Mouse (Mus musculus): ENCODE measurements around the gene Best1. TPM values are rescaled to one million over a fixed set of nuclear protein-coding genes. Genes with fewer than 3 reads are reported as not detected.
"Not testable (repeated sequence)": the region's sequence is repeated elsewhere in the genome, so short reads cannot be mapped to it uniquely, and the experiment has no call there.

Best1 gene
- total RNA-seq, 2 experiments from 2014 or later = 0.29 to 0.41 TPM

DNA sequence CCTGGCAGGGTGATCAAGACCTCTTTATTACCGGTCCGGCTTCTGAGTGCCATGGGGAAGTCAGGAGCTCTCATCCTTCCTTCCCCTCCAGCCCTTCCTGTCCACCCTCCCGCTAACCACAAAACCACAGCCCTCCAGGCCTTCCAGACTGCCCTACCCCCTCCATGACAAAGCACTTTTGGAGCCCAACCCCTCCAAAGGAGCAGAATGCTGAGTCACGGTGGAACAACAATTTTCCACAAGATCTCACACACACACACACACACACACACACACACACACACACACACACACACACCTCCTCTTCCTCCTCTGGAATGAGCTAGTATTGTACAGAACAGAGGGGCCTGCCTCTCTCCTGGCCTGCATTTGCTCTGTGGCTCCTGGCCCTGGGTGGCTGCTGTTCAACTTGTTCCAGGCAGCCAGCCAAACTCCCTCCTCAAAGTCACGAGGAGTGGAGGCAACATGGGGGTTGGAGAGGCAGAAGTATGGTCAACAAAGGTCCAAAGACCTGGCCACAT, 22.9 kb downstream of the Best1 start:
- DNase-seq = peak; percentile 81
- intact Hi-C loops (cut with DNase I; ENCODE audit: low total_unique reads) = no loop called here

DNA sequence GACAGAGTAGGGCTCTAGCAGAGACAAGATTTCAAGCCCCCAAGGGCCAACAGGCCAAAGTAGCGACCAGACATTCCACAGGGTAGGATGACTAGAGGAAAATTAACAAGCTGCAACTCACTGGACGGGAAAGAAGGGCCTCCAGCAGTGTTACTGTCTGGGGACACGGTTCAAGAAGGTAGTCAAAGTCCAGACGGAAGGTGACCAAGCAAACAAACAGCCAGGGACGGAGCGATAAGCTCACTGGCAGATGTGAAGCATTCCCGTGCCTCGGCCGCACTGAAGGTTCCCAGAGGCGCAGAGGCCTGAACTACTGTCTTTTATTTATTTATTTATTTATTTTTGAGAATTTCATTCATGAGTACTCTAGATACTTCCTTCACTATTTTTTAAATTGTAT, 24.3 kb downstream of the Best1 start:
- intact Hi-C loops (cut with DNase I; ENCODE audit: low total_unique reads) = no loop called here
- no peak for DNase-seq

DNA sequence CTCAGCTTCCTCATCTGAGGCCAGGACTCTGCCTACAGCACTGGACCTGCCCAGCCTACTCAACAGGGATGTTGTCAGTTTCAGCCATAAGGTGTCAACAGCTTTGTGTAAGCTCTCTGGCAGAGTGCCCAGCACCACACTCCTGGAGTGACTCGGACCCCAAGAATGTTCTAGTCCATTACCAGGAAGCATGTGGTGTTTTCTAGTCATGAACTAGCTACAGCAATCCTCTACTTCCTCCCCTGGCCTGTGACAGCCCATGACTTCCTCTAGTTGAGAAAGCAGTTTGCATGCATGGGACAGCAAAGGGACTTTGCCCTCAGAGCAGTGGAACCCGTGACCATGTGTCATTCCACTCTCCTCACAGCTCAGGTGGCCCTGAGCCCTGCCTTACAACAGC, 26.6 kb downstream of the Best1 start:
- intact Hi-C loops (cut with DNase I; ENCODE audit: low total_unique reads) = not testable (repeated sequence)

DNA sequence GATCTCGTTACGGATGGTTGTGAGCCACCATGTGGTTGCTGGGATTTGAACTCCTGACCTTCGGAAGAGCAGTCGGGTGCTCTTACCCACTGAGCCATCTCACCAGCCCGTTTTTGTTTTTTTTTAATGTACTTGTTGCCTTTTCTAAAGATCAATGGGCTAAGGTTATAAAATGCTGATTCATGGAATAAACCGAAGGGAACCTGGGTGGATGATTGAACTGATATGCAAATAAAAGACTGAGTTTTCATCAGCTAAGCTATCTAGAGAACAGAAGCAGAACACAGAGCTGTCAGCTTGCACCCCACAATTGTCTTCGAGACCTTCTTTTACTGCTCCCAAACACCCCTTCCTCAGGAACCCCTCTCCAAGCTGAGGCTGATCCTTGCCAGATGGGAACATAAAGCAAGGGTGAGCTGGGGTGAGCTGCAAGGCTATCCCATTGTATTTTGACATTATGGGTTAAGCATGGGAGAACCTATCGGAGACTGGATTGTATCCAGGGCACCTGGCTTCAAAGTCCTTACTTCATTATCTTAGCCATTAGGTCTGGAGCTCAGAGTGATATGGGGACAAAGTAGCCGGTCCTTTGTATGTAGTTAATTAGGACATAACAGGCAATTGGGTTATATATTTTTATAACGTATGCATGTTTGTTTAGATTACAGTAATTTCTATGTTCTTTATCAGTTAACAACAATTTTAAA, 33.2 kb downstream of the Best1 start:
- intact Hi-C loops (cut with DNase I; ENCODE audit: low total_unique reads) = no loop called here
- no peak for DNase-seq

More for the DNA sequence above, 26.6 kb downstream of the Best1 start:
- not testable (repeated sequence) for DNase-seq

DNA sequence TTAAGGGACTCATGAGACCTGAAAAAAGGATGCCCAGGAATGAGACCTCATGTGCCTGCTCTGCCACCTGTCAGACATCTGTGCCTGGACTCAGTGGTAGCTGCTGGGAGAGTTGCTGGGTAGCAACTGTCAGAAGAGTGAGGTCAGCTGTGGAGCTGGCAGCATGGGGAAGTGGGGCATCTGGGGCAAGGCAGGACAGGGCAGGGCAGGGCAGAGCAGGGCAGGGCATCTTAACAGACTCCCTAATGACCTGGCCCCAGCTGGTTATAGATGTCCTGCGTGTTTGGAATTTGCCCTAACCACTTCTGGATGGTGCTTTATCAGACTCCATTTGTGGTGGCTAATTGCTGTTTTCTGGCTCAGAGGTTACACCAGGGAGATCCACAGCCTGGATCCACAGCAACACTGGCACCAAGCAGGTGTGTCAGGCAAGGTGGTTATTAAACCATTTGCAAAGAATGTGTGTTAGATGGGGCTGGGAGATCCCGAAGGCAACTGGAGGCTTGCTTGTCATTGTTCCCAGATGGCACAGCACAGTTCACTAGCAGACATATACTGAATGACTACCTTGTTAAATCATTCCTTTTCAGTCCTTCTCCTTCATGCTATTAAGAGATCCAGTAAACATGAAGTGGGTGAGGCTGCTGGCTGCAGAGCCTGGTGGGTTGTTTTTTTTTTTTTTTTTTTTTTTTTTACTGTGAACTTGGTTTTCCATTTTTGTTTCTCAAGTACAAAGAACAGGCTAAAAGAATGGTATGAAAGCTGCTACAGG, 35.2 kb downstream of the Best1 start:
- DNase-seq = peak; percentile 36
- intact Hi-C loops (cut with DNase I; ENCODE audit: low total_unique reads) = no loop called here

DNA sequence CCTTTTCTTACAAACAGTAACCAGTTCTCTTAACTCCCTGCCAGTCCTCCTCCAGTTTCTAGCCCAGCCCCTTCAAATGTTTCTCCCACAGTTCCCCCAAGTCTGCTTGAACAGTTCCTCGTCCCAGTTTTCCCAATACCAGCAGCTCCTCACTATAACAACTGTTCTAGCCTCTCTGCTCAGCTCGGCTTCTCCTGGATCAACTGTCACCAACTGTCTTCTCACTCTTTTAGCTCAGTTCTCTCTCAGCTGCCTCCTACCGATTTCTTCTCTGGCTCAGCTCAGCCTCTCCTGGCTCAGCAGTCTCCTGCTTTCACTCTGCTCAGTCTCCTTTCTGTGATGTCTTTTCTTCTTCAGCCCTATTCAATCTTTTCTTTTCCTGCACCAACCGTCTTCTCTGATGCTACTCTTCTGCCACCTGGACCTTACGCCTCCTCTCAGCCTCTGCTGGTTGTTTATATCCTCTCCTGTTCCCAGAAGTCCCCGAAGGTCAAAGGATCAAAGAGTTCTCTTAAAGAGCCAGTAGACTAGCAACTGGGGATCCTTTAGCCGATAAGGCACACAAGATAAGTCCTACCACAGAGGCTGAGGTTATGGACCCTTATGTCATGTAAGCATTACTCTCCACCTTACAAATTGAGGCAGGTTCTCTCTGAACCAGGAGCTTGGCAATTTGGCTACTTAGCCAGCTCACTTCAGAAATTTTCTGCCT, 37.1 kb downstream of the Best1 start:
- intact Hi-C loops (cut with DNase I; ENCODE audit: low total_unique reads) = no loop called here
- DNase-seq = no peak

DNA sequence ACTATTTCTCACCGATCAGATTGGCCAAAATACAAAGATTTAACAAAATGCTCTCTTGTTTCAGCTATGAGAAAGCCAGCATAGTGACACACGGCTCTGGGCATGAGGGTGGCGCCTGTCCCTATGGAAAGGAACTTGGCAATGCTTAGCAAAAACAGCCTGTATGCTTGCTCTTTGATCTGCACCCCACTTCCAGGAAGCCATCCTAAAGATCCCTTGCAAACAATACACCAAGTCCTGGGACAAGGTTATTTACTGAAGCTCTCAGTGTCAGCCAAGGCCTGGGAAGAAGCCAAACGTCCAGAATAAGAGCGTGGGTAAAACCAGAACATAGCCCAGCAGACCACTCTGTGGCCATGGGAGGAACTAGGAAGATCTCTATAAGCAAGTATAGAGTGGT, 40.7 kb downstream of the Best1 start:
- intact Hi-C loops (cut with DNase I; ENCODE audit: low total_unique reads) = no loop called here
- no peak for DNase-seq

DNA sequence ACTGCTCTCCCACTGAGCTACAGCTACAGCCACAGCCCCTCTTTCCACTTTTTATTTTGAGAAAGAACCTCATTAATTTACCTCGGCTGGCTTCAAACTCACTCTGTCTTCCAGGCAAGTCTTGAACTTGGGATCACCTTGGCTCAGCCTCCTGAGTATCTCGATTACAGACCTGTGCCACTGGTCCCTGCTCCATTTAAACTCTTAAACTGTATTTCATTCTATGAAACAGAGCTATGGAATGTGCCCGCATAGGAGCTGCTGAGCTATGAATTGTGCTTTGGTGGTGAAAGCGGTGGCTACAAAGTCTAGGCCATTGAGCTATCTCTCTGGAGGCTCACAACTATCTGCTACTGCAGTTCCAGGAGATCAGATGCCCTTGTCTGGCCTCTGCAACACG, 43.5 kb downstream of the Best1 start:
- intact Hi-C loops (cut with DNase I; ENCODE audit: low total_unique reads) = no loop called here
- DNase-seq = no peak

DNA sequence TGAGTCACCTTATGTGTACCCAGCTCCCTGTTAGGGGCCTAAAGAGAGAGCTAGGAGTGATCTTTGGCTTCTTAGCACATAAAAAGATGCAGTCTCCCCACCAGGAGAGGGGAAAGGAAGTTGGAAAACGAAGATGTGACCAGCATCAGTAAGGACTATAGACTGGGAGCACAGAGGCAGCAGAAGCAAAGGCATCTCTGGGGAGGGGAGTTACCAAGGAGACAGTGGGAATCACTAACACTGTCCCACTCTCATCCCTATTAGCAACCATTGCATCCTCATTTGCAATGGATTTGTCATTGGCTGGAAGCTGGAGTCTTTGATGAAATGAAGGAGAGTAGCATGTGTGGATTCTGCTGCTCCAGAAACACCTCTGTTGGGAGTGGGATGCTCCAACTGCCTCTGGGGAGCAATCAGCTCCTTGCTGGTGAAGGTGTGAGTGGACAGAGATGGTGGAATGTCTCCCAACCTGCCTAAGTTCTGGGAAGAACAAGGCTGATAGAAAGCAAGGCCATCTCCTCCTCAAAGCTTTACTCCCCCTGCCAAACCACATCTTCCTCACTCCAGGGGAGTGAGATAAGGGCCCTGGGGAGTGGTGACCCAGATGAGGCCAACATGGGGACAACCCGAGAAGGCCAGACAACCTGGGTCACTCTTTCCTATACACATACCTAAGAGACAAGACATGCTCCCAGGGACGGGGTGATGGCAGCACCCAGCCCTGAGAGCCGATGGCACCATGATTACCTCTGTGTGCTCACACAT, 44.6 kb downstream of the Best1 start:
- DNase-seq = no peak
- intact Hi-C loops (cut with DNase I; ENCODE audit: low total_unique reads) = no loop called here

DNA sequence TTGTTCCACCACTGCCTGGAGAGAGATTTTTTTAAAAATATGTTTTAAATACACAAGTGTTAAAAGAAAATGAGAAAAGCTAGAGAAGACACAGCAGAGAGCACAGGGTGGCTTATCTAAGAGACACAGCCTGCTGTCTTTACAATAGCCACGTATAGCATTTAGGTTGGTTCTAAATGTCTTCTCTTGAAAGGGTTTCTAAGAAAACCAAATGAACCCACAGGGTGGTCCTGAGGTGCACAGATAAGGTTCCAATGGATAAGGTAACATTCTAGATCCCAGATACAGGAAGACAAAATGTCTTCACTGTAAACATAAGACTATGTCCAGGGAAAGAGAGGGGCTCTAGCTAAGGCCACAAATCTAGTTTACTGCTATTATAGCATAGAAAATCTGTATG, 46.0 kb downstream of the Best1 start:
- DNase-seq = no peak
- intact Hi-C loops (cut with DNase I; ENCODE audit: low total_unique reads) = no loop called here

DNA sequence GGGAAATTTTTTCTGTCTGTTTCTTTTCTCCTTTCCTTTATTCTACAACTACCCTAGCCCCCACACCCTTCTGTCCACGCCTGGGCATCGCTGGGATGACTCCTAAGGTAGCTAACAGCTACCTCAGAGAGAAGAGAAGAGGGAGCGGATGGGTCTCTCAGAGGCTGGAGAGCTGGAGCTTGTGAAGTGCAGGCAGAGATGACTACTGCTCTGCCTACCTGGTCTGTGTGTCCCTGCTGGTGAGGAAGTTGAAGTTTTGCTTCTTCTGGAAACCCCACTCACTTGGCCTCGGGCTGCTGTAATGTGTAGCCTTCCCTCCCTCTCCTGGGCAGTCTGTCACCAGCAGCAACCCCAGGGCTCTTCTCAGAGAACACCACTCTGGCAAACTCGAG, 46.6 kb downstream of the Best1 start:
- intact Hi-C loops (cut with DNase I; ENCODE audit: low total_unique reads) = no loop called here
- peak; percentile 12 for DNase-seq

DNA sequence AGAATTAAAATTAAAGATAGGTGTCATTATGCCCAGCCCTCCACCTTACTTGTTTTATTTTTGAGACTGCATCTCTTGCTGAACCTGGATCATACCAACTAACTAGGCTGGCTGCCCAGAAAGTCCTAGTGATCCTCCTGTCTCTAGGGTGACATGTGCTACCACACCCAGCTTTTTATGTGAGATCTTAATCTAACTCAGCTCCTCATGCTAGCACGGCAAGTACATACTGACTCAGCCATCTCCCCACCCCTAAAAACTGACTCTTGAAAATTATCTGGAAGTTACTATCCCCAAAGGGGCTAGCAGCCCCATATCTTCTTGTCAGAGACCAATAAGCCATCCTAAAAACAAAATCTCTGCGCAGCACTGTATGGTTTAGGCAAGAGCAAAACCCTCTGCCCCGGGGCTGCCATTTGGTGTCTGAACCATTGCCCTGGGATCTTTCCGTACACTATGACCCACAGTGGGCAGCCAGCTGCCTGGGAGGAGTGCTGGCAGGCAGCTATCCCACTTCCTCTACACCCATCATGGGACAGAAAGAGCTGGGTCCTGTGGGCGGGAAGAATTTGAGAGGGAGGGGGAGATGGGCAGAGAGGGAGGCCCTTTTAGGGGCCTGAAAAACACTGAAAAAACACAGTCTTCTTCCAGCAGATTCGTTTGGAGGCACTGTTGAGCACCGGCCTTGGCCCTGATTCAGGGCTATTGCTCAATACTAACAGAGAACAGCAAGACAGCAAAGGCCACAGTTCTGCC, 47.2 kb downstream of the Best1 start:
- DNase-seq = peak; percentile 86
- intact Hi-C loops (cut with DNase I; ENCODE audit: low total_unique reads) = no loop called here

DNA sequence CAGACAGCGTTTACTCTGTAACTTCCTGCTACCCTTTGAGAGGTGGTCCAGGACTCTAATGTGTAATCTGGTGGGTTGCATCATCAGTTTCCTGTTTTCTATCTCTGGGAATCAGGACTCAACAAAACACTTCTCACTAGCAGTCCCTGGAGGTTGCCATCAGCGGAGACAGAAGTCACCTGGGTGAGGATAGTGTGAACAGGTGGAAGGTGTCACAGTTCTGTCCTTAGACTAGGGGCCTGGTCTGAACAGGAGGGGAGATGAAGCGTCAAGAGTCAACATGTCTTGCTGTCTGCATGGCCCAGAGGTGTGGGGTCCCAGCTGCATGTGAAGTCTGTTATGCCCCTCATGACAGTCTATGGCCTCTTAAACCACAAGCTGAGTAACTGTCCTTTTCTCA, 48.5 kb downstream of the Best1 start:
- no peak for DNase-seq
- intact Hi-C loops (cut with DNase I; ENCODE audit: low total_unique reads) = no loop called here

DNA sequence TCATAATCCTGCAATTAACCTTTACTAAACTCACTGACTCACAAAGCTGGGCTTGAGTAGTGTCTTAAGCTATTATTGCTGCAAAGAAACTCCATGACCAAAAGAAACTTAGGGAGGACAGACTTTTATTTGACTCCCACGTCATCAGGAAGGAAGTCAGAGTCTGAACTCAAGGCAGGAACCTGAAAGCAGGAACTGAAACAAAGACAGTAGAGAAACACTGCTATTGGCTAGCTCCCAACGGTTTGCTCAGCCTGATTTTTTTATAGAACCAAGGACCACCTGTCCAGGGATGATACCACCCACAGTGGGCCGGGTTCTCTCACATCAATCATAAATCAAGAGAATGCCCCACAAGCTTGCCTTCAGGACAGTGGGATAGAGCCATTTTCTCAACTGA, 49.0 kb downstream of the Best1 start:
- intact Hi-C loops (cut with DNase I; ENCODE audit: low total_unique reads) = no loop called here
- no peak for DNase-seq

DNA sequence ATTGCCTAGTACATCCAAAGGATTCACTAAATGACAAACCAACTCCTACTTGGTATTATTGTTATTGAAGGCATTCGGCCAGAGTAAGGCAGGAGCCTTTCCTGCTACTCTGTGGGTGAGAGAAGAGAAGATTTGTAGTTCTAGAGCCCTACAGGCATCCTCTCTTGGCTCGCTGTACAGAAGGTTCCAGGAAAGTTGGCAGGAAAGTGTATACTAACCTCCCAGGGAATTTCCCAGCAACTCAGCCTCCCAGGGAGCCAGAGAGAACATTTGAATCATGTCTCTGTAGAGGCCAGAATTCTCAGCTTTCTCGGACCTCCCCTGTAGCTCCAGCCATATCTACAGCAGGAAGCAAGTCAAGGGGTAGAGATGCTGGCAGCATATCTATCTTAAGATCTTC, 54.4 kb downstream of the Best1 start:
- no peak for DNase-seq

DNA sequence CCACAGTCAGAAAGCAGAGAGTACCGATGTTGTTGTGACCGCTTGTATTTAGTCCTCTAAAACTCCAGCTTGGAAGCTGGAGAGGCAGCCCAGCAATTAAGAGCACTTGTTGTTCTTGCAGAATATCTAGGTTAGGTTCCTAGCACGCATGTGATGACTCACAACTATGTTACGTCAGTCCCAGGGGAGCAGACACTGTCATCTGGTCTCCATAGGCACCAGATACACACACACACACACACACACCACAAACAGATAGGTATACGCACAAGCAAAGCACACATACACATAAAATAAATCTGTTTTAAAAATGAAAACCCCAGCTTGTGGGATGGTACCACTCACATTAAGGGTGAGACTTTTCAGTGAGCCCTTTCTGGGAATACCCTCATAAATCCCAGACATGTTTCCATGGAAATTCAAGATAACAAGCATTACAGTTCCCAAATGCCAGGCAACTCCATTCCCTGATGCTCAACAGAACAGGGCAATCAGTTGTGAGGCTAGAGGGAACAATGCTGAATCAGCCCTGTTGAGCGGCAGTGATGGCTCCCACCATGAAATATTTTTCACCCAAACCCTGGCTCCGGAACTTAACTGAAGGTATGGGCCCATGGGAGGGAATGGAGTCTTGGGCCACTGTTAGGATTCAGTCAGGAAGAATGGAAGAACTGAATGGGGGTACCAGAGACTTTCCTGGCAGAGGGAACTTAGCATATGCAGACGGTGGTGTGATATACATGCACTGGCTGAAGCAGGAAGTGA, 55.5 kb downstream of the Best1 start:
- intact Hi-C loops (cut with DNase I; ENCODE audit: low total_unique reads) = no loop called here
- DNase-seq = no peak

More for the DNA sequence above, 54.4 kb downstream of the Best1 start:
- intact Hi-C loops (cut with DNase I; ENCODE audit: low total_unique reads) = no loop called here

DNA sequence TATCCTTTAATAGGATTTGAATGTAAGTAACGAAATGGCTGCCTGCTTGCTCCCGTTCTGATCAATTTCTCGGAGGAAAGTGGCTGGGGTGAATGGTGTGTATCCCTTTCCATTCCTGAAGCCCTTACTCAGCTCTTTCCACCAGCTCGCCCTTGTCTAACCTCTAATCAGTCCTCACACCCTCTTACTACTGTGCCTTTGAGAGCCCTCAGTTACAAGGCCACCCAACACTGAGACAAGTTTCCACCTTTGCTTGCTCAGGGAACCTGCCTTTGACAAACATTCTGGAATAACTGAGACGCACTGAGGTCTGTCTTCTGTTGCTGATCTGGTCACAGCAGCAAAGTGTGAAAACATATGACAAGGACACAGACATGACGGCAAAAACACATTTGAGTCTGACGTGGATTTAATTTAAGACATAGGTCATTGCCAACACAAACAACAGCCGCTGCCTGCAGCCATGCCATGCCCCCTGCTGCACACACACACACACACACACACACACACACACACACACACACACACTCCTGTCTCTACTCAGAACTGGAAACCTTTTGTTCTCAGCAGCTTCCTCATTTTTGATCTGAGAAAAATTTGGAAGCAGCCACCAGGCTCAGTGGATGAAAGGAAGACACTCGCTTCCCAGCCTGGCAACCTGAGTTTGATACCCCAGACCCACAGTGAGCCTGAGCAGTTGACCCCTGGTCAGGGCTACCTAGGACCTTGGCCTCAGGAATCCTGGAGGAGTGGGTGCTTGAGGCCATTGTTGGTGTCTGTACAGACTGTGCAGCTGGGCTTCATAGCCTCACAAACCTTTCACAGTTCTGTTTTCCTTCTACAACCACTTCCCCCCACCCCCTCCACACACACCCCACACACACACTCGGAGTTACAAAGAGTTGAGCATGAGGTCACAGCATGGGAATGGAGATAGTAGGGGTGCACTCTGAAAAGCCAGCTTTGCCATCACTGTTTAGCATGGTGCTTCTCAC, 58.6 kb downstream of the Best1 start:
- DNase-seq = no peak
- intact Hi-C loops (cut with DNase I; ENCODE audit: low total_unique reads) = no loop called here
